Mouse (Mus musculus) retina, embryonic 14.5 days (tissue): ENCODE measurements at regions not wholly inside any gene's neighbourhood (a gene's known extent, or its start where the extent isn't known, plus 50 kb on each side); places are given as distances from the start of the nearest gene placed in this dataset.

ENCODE experiments used
- DNase-seq: peaks from one replicate; pipeline ENCODE4 v3.0.0-alpha.2; 2015; ENCODE audit warnings: low spot score

DNA sequence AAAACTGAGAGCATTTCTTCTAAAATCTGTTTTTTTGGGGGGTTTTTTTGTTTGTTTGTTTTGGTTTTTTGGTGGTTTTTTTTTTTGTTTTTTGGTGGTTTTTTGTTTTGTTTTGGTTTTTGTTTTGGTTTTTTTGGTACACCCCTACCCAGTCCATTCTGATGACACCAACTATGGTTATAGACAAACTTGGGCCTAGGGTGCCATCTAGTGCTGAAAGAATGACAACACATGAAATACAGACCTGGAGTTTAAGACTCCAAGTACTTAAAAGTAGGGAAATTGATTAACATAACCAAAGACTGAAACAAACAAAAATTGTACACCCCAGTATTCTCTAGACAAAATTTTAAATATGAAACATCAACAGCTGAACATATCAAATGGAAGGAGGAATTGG lies 76.0 kb upstream of the Ano5 start:
- peak; percentile 74 for DNase-seq

DNA sequence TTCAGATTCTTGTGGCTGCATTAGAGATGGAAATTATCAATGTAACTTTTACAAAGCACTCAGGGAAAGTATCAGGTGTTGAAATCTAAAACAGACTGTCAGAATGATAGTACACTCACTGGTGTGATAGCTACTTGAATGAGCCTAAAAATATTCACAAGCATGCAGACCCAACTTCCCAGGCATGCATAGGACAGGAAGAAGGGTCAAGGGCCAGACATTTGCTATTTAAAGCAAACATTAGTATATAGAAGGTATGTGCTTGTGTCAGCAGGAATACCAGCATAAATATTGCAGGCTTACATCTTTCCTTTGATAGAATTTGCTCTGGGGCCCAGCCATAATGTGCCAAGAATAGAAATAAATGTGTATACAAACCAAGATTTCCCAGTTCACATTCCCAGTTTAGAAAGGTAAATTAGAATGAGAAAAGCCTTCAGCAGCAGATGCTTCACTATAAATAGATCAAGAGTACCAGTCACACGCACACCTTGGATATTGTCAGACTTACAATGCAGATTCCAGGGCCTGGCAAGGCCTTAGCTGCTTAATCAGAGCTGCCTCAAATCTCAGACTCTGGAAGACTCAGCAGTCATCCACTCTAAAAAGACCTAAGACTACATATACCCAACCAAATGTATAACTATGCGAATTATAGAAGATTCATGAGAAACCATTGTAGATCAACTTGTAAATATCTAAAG lies 55.7 kb upstream of the Ano5 start:
- DNase-seq, result no peak

DNA sequence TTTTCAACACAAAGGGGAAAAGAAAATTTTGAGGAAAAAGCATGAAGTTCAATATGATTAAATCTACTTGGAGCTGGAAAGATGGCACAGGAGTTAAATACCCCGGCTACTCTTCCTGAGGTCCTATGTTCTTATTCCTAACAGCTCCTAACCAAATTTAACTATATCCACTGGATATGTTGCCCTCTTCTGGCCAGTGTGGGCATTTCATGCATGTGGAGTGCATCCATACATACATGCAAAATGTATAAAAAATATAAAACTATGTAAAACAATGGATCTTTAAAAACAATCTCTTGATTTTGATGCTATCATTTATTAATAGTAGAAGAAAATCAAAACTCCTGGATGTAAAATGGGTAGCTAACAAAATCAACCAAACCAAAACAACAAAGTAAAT lies 52.1 kb upstream of the Ano5 start:
- peak; percentile 17 for DNase-seq
